Mouse (Mus musculus) heart, postnatal 0 days (tissue): ENCODE measurements at regions not wholly inside any gene's neighbourhood (a gene's known extent, or its start where the extent isn't known, plus 50 kb on each side); places are given as distances from the start of the nearest gene placed in this dataset.

Source experiments
- ATAC-seq: fragments of 200-750 bp; cut with Nextera tagmentation; 2 replicates; pipeline ENCODE4 v1.8.0; 2017; ENCODE audit warnings: low read depth, moderate number of reproducible peaks, moderate library complexity; ENCODE audit not compliant: insufficient read depth
- DNase-seq: peaks from one replicate; pipeline ENCODE4 v3.0.0-alpha.2; 2016; ENCODE audit warnings: low spot score
- H3K27ac ChIP-seq: fragments of 300-500 bp; sonication (generic); 2 replicates; pipeline ENCODE4 v1.5.1; 2014; ENCODE audit warnings: low read depth, mild to moderate bottlenecking
- H3K27me3 ChIP-seq: fragments of 300-500 bp; sonication (generic); 2 replicates; pipeline ENCODE4 v1.6.1; 2014; ENCODE audit warnings: low read length, mixed read lengths; ENCODE audit not compliant: control insufficient read depth, insufficient read depth
- H3K36me3 ChIP-seq: fragments of 300-500 bp; sonication (generic); replicated peaks from 2 replicates; pipeline ENCODE4 v1.6.1; 2014; ENCODE audit warnings: low read length, mixed read lengths; ENCODE audit not compliant: control insufficient read depth, insufficient read depth
- H3K4me1 ChIP-seq: fragments of 300-500 bp; sonication (generic); 2 replicates; pipeline ENCODE4 v1.6.1; 2014; ENCODE audit warnings: antibody characterized with exemption; ENCODE audit not compliant: control insufficient read depth, insufficient read depth
- H3K4me2 ChIP-seq: fragments of 300-500 bp; sonication (generic); 2 replicates; pipeline ENCODE4 v1.6.1; 2014; ENCODE audit warnings: low read depth, mild to moderate bottlenecking, low read length, moderate library complexity
- H3K4me3 ChIP-seq: fragments of 300-500 bp; sonication (generic); 2 replicates; pipeline ENCODE4 v1.5.1; 2014; ENCODE audit warnings: low read depth, low read length
- H3K9ac ChIP-seq: fragments of 300-500 bp; sonication (generic); replicated peaks from 2 replicates; pipeline ENCODE4 v1.6.1; 2014; ENCODE audit warnings: low read depth, low read length, mixed read lengths
- H3K9me3 ChIP-seq: fragments of 300-500 bp; sonication (generic); replicated peaks from 2 replicates; pipeline ENCODE4 v1.6.1; 2016; ENCODE audit warnings: low read length; ENCODE audit not compliant: control insufficient read depth
- CTCF ChIP-seq: IDR thresholded peaks from 2 replicates; pipeline ENCODE4 v1.5.1; 2016; ENCODE audit warnings: antibody characterized with exemption, control low read depth, low read depth
- EP300 ChIP-seq: IDR thresholded peaks from 2 replicates; pipeline ENCODE4 v1.6.1; 2016; ENCODE audit warnings: antibody characterized with exemption, low read depth
- WGBS: fragments of 180-500 bp; shearing (Covaris S2); extraction: QIAGEN DNeasy Blood & Tissue Kit; methylation state at CpG from one replicate; pipeline ENCODE4 v1.1.7; 2014; 5-methylcytosine and 5-hydroxymethylcytosine counted together

GRCm38 (mm10) chr4:55134339-55134738 is 189.5 kb downstream of the Zfp462 start:
- TF ChIP-seq EP300 (no peak), CTCF (no peak)
- Histone ChIP-seq H3K4me2 (no peak overlapping the region), H3K27ac (no peak overlapping the region), H3K4me3 (no peak overlapping the region), H3K4me1 (no peaks in the 10 kb centered on the region), H3K9ac (no peak overlapping the region), H3K27me3 (no peaks in the 10 kb centered on the region), H3K36me3 (no peaks in the 10 kb centered on the region), H3K9me3 (no peaks in the 10 kb centered on the region)
- DNase-seq, result no peak
- whole genome bisulfite sequencing, result 91% methylated on average over 4 of the region's 4 CpGs
- no peak for ATAC-seq

- Histone ChIP-seq H3K4me1 (no peaks in the 10 kb centered on the region), H3K27me3 (no peaks in the 10 kb centered on the region), H3K36me3 (no peaks in the 10 kb centered on the region), H3K4me3 (no peak overlapping the region), H3K9me3 (no peaks in the 10 kb centered on the region), H3K4me2 (no peak overlapping the region), H3K27ac (no peak overlapping the region), H3K9ac (no peak overlapping the region)
- 73% methylated on average over 4 of the region's 4 CpGs for WGBS
- no peak for DNase-seq
- no peak for ATAC-seq
- TF ChIP-seq EP300, result no peak
- no peak for TF ChIP-seq CTCF
Measured at GRCm38 (mm10) chr4:55134791-55135190, 189.9 kb downstream of the Zfp462 start.

DNA sequence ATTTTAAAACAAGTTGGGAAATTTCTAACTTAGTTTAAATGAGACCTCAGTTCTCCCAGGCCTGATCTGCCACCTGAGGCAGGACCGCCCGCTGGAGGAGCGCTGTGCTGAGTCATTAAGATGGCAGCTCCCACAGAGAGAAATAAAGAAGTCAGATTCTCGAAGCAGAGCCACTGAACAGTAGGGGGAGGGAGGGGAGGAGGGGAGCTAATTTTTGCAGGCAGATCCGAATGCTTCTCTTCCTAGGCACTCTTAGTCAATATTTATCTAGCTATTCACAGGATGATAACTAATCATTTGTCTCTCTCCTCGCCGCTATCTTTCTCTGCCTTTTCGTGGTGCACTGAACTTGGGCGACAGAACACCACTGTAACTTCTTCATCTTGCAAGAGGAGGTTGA is 191.4 kb downstream of the Zfp462 start:
- Histone ChIP-seq H3K4me1 (peaks cover under 1% of the 10 kb centered on the region; the same call in 1 of the 2 replicates), H3K9me3 (no peaks in the 10 kb centered on the region), H3K4me2 (no peak overlapping the region), H3K27ac (no peak overlapping the region), H3K9ac (no peak overlapping the region), H3K4me3 (no peak overlapping the region), H3K27me3 (no peaks in the 10 kb centered on the region), H3K36me3 (no peaks in the 10 kb centered on the region)
- DNase-seq, result no peak
- ATAC-seq, result no peak
- TF ChIP-seq EP300, result no peak
- TF ChIP-seq CTCF, result no peak
- 25% methylated on average over 9 of the region's 9 CpGs for WGBS

- DNase-seq, result no peak
- 91% methylated on average over 2 of the region's 2 CpGs for WGBS
- Histone ChIP-seq H3K4me3 (no peak overlapping the region), H3K4me2 (no peak overlapping the region), H3K36me3 (no peaks in the 10 kb centered on the region), H3K9ac (no peak overlapping the region), H3K27me3 (no peaks in the 10 kb centered on the region), H3K9me3 (no peaks in the 10 kb centered on the region), H3K27ac (no peak overlapping the region), H3K4me1 (peaks cover 12% of the 10 kb centered on the region)
- ATAC-seq, result no peak
- TF ChIP-seq EP300, result no peak
- TF ChIP-seq CTCF, result no peak
Measured at GRCm38 (mm10) chr4:55137781-55138394, 193.0 kb downstream of the Zfp462 start.

- Histone ChIP-seq H3K27me3 (no peaks in the 10 kb centered on the region), H3K36me3 (no peaks in the 10 kb centered on the region), H3K4me2 (no peak overlapping the region), H3K9ac (no peak overlapping the region), H3K9me3 (no peaks in the 10 kb centered on the region), H3K27ac (0 out of 2 replicates have a peak overlapping the region, but pooled peaks have one; percentile 64), H3K4me1 (peaks cover 12% of the 10 kb centered on the region), H3K4me3 (no peak overlapping the region)
- ATAC-seq (0 out of 2 replicates have a peak, but pooled peaks have one; percentile 10), DNase-seq (peak; percentile 19)
- TF ChIP-seq EP300, result no peak
- TF ChIP-seq CTCF, result no peak
Measured at GRCm38 (mm10) chr4:55141317-55141716, 196.5 kb downstream of the Zfp462 start.
